In the genomic region with DNA sequence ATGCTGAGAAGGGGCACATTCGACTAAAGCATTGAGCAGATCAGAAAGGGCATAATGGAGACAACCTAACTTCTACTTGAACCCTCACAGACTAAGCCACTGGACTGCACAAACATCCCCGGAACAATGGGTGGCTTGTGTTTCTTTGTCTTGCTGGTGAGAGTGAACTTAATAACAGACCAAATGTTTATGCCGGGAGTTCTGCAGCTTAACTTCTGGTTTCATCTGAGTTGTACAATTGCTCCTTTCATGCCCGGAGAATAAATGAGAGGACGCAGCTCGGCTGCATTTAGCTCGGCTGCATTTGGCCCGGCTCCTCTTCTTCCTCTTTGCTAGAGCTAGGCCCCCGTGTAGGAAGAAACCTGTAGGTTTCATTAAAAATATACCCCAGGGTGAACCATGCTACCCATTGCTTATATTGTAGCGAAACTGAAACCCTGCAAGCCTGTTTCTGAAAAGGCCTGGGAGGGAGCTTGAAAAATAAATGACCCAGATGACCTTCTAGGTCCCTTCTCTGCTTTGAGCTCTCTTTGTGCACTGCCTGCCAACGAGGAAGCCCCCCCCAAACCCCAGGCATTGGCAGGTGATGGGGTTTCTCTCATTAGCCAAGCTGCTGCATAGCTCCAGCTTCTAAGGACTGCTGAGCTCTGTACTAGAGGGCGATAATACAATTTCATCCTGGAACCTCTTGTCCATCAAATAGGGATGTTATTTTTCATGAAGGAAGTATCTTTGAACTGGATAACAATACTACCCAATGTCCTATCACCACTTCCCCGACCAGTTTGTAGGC, we compare ENCODE assay signal across 14 mouse cellular contexts. TPM values are rescaled to one million over a fixed set of nuclear protein-coding genes. Genes with fewer than 3 reads are reported as not detected.
DNase-seq lines count a peak whose midpoint lies in the region; ATAC-seq lines count a peak whose summit lies in the region.
"Had no signal": no experiment of that assay in that cellular context is flagged by ENCODE, and none has a peak within 500 bp of the region (broad histone marks: within the 10 kb centered on the region; RNA-seq: fewer than 3 reads in every experiment).

No protein-coding gene starts in this region.

- no peak overlapping the region for H3K4me2 ChIP-seq in hindbrain, embryonic 15.5 days
- H3K4me2 ChIP-seq in hindbrain, embryonic 13.5 days, result no peak overlapping the region
- H3K4me2 ChIP-seq in embryonic facial prominence, embryonic 12.5 days (replicated peaks), result no peak overlapping the region
- no peak overlapping the region for H3K4me2 ChIP-seq in limb, embryonic 12.5 days
- H3K4me2 ChIP-seq: liver, embryonic 13.5 days; neural tube, embryonic 13.5 days had no signal

- no peaks in the 10 kb centered on the region; the same call in 1 of the 2 replicates for H3K9me3 ChIP-seq in hindbrain, embryonic 15.5 days
- H3K9me3 ChIP-seq in hindbrain, embryonic 13.5 days, result no peaks in the 10 kb centered on the region
- H3K9me3 ChIP-seq in embryonic facial prominence, embryonic 12.5 days, result no peaks in the 10 kb centered on the region
- H3K9me3 ChIP-seq in limb, embryonic 12.5 days, result no peaks in the 10 kb centered on the region
- H3K9me3 ChIP-seq: liver, embryonic 13.5 days; neural tube, embryonic 13.5 days had no signal

- H3K36me3 ChIP-seq in hindbrain, embryonic 15.5 days, result no peaks in the 10 kb centered on the region
- H3K36me3 ChIP-seq in hindbrain, embryonic 13.5 days, result no peaks in the 10 kb centered on the region
- no peaks in the 10 kb centered on the region for H3K36me3 ChIP-seq in embryonic facial prominence, embryonic 12.5 days
- no peaks in the 10 kb centered on the region for H3K36me3 ChIP-seq in limb, embryonic 12.5 days
- H3K36me3 ChIP-seq: neural tube, embryonic 13.5 days had no signal

- no peaks in the 10 kb centered on the region for H3K27me3 ChIP-seq in hindbrain, embryonic 15.5 days
- H3K27me3 ChIP-seq in hindbrain, embryonic 13.5 days, result no peaks in the 10 kb centered on the region
- H3K27me3 ChIP-seq in embryonic facial prominence, embryonic 12.5 days, result no peaks in the 10 kb centered on the region
- H3K27me3 ChIP-seq in limb, embryonic 12.5 days, result no peaks in the 10 kb centered on the region
- H3K27me3 ChIP-seq: liver, embryonic 13.5 days; neural tube, embryonic 13.5 days had no signal

- H3K9ac ChIP-seq in hindbrain, embryonic 15.5 days, result no peak overlapping the region
- H3K9ac ChIP-seq in hindbrain, embryonic 13.5 days, result no peak overlapping the region
- H3K9ac ChIP-seq in embryonic facial prominence, embryonic 12.5 days, result no peak overlapping the region
- no peak overlapping the region for H3K9ac ChIP-seq in limb, embryonic 12.5 days (replicated peaks)
- H3K9ac ChIP-seq: liver, embryonic 13.5 days; neural tube, embryonic 13.5 days had no signal

- H3K27ac ChIP-seq in hindbrain, embryonic 15.5 days (replicated peaks), result peak overlapping the region; percentile 30; the same call in 1 of the 2 replicates
- H3K27ac ChIP-seq in hindbrain, embryonic 13.5 days, result no peak overlapping the region
- 0 out of 2 replicates have a peak overlapping the region, but pooled peaks have one; percentile 14 for H3K27ac ChIP-seq in embryonic facial prominence, embryonic 12.5 days
- peak overlapping the region; percentile 62; the same call in 1 of the 2 replicates for H3K27ac ChIP-seq in limb, embryonic 12.5 days
- H3K27ac ChIP-seq: kidney, postnatal 0 days; liver, embryonic 13.5 days; neural tube, embryonic 13.5 days had no signal

- H3K4me1 ChIP-seq in hindbrain, embryonic 15.5 days (replicated peaks), result peaks cover 9% of the 10 kb centered on the region; the same call in 1 of the 2 replicates
- peaks cover 6% of the 10 kb centered on the region for H3K4me1 ChIP-seq in hindbrain, embryonic 13.5 days (replicated peaks)
- H3K4me1 ChIP-seq in embryonic facial prominence, embryonic 12.5 days, result 0 out of 2 replicates have a peak, but pooled peaks cover 5% of the 10 kb centered on the region
- H3K4me1 ChIP-seq in limb, embryonic 12.5 days (replicated peaks), result 0 out of 2 replicates have a peak, but pooled peaks cover 5% of the 10 kb centered on the region
- H3K4me1 ChIP-seq: liver, embryonic 13.5 days had no signal

- H3K4me3 ChIP-seq in hindbrain, embryonic 15.5 days, result no peak overlapping the region
- H3K4me3 ChIP-seq in hindbrain, embryonic 13.5 days, result no peak overlapping the region
- no peak overlapping the region for H3K4me3 ChIP-seq in embryonic facial prominence, embryonic 12.5 days
- H3K4me3 ChIP-seq in limb, embryonic 12.5 days (replicated peaks), result no peak overlapping the region
- H3K4me3 ChIP-seq: liver, embryonic 13.5 days; neural tube, embryonic 13.5 days had no signal

- no peak for ATAC-seq in hindbrain, embryonic 15.5 days (ENCODE audit: low FRiP score, low read depth)
- ATAC-seq in hindbrain, embryonic 13.5 days (ENCODE audit: low FRiP score), result no peak
- no peak for ATAC-seq in embryonic facial prominence, embryonic 12.5 days (ENCODE audit: insufficient number of reproducible peaks, insufficient read depth, low FRiP score, low TSS enrichment)
- no peak for ATAC-seq in limb, embryonic 12.5 days (ENCODE audit: insufficient number of reproducible peaks, insufficient read depth, low FRiP score, low TSS enrichment, low read depth)
- ATAC-seq: inflammation-experienced regulatory T-cells, adult 6 months; lung, postnatal 0 days had no signal

- DNase-seq in Muller cell, postnatal 12 days (ENCODE audit: inconsistent ontology term), result peak; percentile 39
- DNase-seq in right cerebral cortex, adult 2 months (ENCODE audit: low spot score in 2 of 2), result no peak
- no peak for DNase-seq in gastrocnemius, postnatal 10 days
- DNase-seq: cerebellum, adult 2 months; liver, embryonic 13.5 days; right cerebral cortex, adult 18-20 months had no signal

- 51% methylated on average over 13 of the region's 13 CpGs for WGBS in hindbrain, embryonic 15.5 days
- WGBS in hindbrain, embryonic 13.5 days, result 52% methylated on average over 13 of the region's 13 CpGs
- WGBS in embryonic facial prominence, embryonic 12.5 days, result 39% methylated on average over 13 of the region's 13 CpGs
- WGBS in limb, embryonic 12.5 days, result 68% methylated on average over 13 of the region's 13 CpGs

RNA-seq across cellular contexts. Expression of a gene that starts 42.8 kb away (rescaled TPM):
- 5.2 and 6.3 TPM in 2 replicates for polyA plus RNA-seq in hindbrain, embryonic 15.5 days (2015; fragmentation: Nextera tagmentation; extraction: Ambion mirVana)
- 3.3 and 4.6 TPM in 2 replicates for polyA plus RNA-seq in hindbrain, embryonic 13.5 days (2015; fragmentation: Nextera tagmentation; extraction: Ambion mirVana)
- polyA plus RNA-seq in embryonic facial prominence, embryonic 12.5 days (2016; fragmentation: Nextera tagmentation; extraction: Ambion mirVana), result 3.7 TPM in 2 replicates
- polyA plus RNA-seq in limb, embryonic 12.5 days (2016; fragmentation: Nextera tagmentation; extraction: Ambion mirVana), result 0.41 and 0.49 TPM in 2 replicates
- total RNA-seq in gastrocnemius, postnatal 10 days (2021), result 1 to 10 TPM; 5.1 to 7.5 TPM
